In the genomic region with DNA sequence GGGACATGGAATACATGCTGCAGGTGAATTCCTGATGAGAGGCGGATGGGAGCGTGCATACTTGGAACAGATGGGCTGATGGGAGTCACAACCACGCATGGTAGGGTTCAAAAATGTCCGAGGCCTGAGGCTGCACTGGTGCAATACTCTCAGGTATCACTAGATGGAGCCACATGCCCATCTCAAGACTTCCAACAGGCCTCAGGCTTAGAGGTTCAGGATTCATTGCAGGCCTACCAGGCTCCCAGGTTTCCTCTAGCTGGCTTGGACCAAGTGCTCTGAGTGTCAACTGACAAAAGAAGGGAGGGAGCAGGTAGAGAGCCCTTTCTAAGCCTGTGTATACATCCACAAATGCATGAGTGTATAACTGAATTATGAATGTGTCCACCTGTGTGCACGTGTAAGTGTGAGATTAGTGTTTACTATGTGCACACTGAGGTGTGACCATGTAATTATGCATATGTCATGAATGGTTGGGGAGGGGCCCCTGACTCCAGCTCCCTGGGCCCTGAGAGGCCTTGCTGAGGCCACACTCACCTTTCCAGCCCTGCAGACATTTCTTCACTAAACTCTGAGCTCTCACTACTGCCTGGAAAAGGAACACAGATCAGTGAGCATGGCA, we compare ENCODE assay signal across 9 mouse cellular contexts. TPM values are rescaled to one million over a fixed set of nuclear protein-coding genes. Genes with fewer than 3 reads are reported as not detected.
A peak's percentile ranks its signal among the peaks of the same experiment; 100 is the strongest.
DNase-seq lines count a peak whose midpoint lies in the region; ATAC-seq and TF ChIP-seq lines count a peak whose summit lies in the region.
"Had no signal": no experiment of that assay in that cellular context is flagged by ENCODE, and none has a peak within 500 bp of the region (broad histone marks: within the 10 kb centered on the region; RNA-seq: fewer than 3 reads in every experiment).

No protein-coding gene starts in this region.

- H3K9me3 ChIP-seq in ES-Bruce4 (replicated peaks; ENCODE audit: control insufficient read depth, insufficient read depth, low read length, poor library complexity, severe bottlenecking) = no peaks in the 10 kb centered on the region
- H3K9me3 ChIP-seq: limb, embryonic 13.5 days had no signal

- TF ChIP-seq EP300 in ES-Bruce4 (IDR thresholded peaks at IDR 0.05; ENCODE audit: insufficient read depth, low read depth, low read length) = no peak

- H3K4me1 ChIP-seq in ES-Bruce4 (ENCODE audit: control insufficient read depth, insufficient read depth, low read length) = no peaks in the 10 kb centered on the region
- H3K4me1 ChIP-seq in lung, adult 2 months (ENCODE audit: control insufficient read depth, insufficient read depth, low read length) = peaks cover 4% of the 10 kb centered on the region

- WGBS in lung, adult 2 months = 29% methylated on average over 5 of the region's 5 CpGs

- no peaks in the 10 kb centered on the region for H3K36me3 ChIP-seq in ES-Bruce4 (ENCODE audit: control insufficient read depth, insufficient read depth, low read length, poor library complexity, severe bottlenecking)
- H3K36me3 ChIP-seq: limb, embryonic 13.5 days had no signal

- no peak for TF ChIP-seq POLR2A in ES-Bruce4 (IDR thresholded peaks at IDR 0.05; ENCODE audit: insufficient read depth, low read length)
- no peak for TF ChIP-seq POLR2A in brain, embryonic 14.5 days (IDR thresholded peaks at IDR 0.05; ENCODE audit: borderline replicate concordance, extremely low read depth, insufficient read depth, insufficient read length, poor library complexity, severe bottlenecking)
- no peak for TF ChIP-seq POLR2A in lung, adult 2 months (IDR thresholded peaks at IDR 0.05; ENCODE audit: borderline replicate concordance, extremely low read depth, low read depth, low read length)

- ATAC-seq in erythroblast, adult 5-6 weeks (replicated peaks; ENCODE audit: low FRiP score, poor library complexity, severe bottlenecking) = 0 out of 2 replicates have a peak, but pooled peaks have one; percentile 45

- TF ChIP-seq CTCF in ES-Bruce4 (IDR thresholded peaks at IDR 0.05; ENCODE audit: low read depth, low read length) = peak; percentile 96
- peak; percentile 93 for TF ChIP-seq CTCF in brain, embryonic 14.5 days (IDR thresholded peaks at IDR 0.05; ENCODE audit: borderline replicate concordance, extremely low read depth, insufficient read depth, insufficient read length)
- peak; percentile 96 for TF ChIP-seq CTCF in lung, adult 2 months (IDR thresholded peaks at IDR 0.05; ENCODE audit: insufficient read depth, low read length)

- H3K27me3 ChIP-seq in ES-Bruce4 (ENCODE audit: control insufficient read depth, insufficient read depth, low read length, poor library complexity, severe bottlenecking) = no peaks in the 10 kb centered on the region
- H3K27me3 ChIP-seq: limb, embryonic 13.5 days had no signal

- DNase-seq in brain, embryonic 14.5 days (ENCODE audit: low read depth) = peak; percentile 82
- DNase-seq in heart, postnatal 10 days = peak; percentile 84 to 91
- DNase-seq in kidney, postnatal 25 days = peak; percentile 78 to 86
- DNase-seq in lung, adult 2 months = peak; percentile 73
- DNase-seq in ovary, postnatal 14 days (ENCODE audit: low spot score) = peak; percentile 82
- peak; percentile 18 to 64 for DNase-seq in thymus, postnatal 10 days (ENCODE audit: low spot score in 2 of 2)

- intact Hi-C loops in heart, postnatal 10 days (cut with DNase I) = loop anchor here (1.0 to 5.0 kb wide), 5 partner anchors 47 to 246 kb away; a partner anchor contains a TSS

- H3K9ac ChIP-seq in ES-Bruce4 (ENCODE audit: low read depth, poor library complexity, severe bottlenecking) = no peak overlapping the region

- no peak overlapping the region for H3K4me3 ChIP-seq in ES-Bruce4 (ENCODE audit: low read depth, low read length)
- H3K4me3 ChIP-seq in lung, adult 2 months (replicated peaks; ENCODE audit: extremely low read depth, low read depth, low read length) = no peak overlapping the region
- H3K4me3 ChIP-seq: limb, embryonic 13.5 days had no signal

- H3K27ac ChIP-seq in ES-Bruce4 (ENCODE audit: insufficient read depth, low read length) = no peak overlapping the region
- H3K27ac ChIP-seq: limb, embryonic 13.5 days had no signal

RNA-seq across cellular contexts. Expression of a gene that starts 23.4 kb away (rescaled TPM):
- polyA plus RNA-seq in ES-Bruce4 (2011; ENCODE audit: insufficient read depth, insufficient read length, low read depth, missing spikeins) = 29.1 and 29.8 TPM in 2 replicates
- 27.7 and 42.1 TPM in 2 replicates for polyA plus RNA-seq in brain, embryonic 14.5 days (2012; rRNA removed)
- total RNA-seq in erythroblast, adult 5-6 weeks (2015; ENCODE audit: low replicate concordance) = not detected in 2 replicates
- not detected in 2 replicates for total RNA-seq in erythroblast, adult 5-6 weeks (2017; ENCODE audit: low replicate concordance)
- total RNA-seq in heart, postnatal 10 days (2021) = 1 to 10 TPM; 9.2 to 9.9 TPM
- 12.0 and 17.2 TPM in 2 replicates for polyA plus RNA-seq in lung, adult 2 months (2012; rRNA removed)
